ENCODE assay signal across 32 mouse cellular contexts in the genomic region with DNA sequence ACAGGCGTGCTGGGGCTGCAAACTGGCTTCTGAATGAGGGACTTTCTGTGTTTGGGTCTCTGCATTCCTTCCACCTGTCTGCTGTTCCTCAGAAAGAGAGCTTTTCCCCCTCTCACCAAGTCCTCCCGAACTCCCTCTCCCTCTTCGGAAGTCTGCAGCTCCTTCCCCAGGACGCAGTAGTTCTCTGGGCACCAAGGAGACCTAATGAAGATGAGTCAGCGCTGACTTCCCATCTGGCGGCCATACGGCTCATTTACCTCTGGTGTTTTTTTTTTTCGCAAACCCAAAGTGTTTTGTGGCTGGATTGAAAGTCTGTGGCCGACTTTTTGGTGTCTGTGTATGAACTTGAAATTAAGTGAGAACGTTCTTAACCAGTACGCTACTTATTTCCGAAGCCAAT. TPM values are rescaled to one million over a fixed set of nuclear protein-coding genes. Genes with fewer than 3 reads are reported as not detected.
DNase-seq lines count a peak whose midpoint lies in the region; ATAC-seq and TF ChIP-seq lines count a peak whose summit lies in the region.
"Had no signal": no experiment of that assay in that cellular context is flagged by ENCODE, and none has a peak within 500 bp of the region (broad histone marks: within the 10 kb centered on the region; RNA-seq: fewer than 3 reads in every experiment).

No protein-coding gene starts in this region.

- H3K9me3 ChIP-seq in embryonic facial prominence, embryonic 14.5 days (ENCODE audit: control insufficient read depth, low read length) = no peaks in the 10 kb centered on the region
- no peaks in the 10 kb centered on the region for H3K9me3 ChIP-seq in embryonic facial prominence, embryonic 10.5 days
- H3K9me3 ChIP-seq: heart, embryonic 12.5 days; hindbrain, embryonic 13.5 days; limb, embryonic 12.5 days; liver, embryonic 15.5 days; midbrain, embryonic 10.5 days; midbrain, embryonic 15.5 days; neural tube, embryonic 15.5 days had no signal

- no peak overlapping the region for H3K4me2 ChIP-seq in embryonic facial prominence, embryonic 14.5 days (ENCODE audit: low read depth, low read length)
- H3K4me2 ChIP-seq: heart, embryonic 12.5 days; hindbrain, embryonic 13.5 days; limb, embryonic 12.5 days; liver, embryonic 15.5 days; lung, embryonic 14.5 days; midbrain, embryonic 15.5 days; neural tube, embryonic 15.5 days had no signal

- no peak for ATAC-seq in cerebellum, adult (ENCODE audit: insufficient number of reproducible peaks, low FRiP score, low TSS enrichment)
- no peak for ATAC-seq in embryonic facial prominence, embryonic 14.5 days (ENCODE audit: low read depth)
- ATAC-seq: activated CD4-positive, CD25-positive, alpha-beta regulatory T cell, adult 4 months; CD4-positive, CD25-positive, alpha-beta regulatory T cell, adult 4 months; forebrain, embryonic 14.5 days; midbrain, embryonic 15.5 days had no signal

- H3K4me3 ChIP-seq in cerebellum, adult 2 months (replicated peaks; ENCODE audit: insufficient read depth, low read depth, low read length) = no peak overlapping the region
- H3K4me3 ChIP-seq in embryonic facial prominence, embryonic 14.5 days (ENCODE audit: low read depth, low read length) = no peak overlapping the region
- H3K4me3 ChIP-seq in embryonic facial prominence, embryonic 10.5 days = no peak overlapping the region
- H3K4me3 ChIP-seq: gastrocnemius, adult 2 months; heart, adult 2 months; heart, embryonic 12.5 days; hindbrain, embryonic 13.5 days; left cerebral cortex, adult 2 months; limb, embryonic 12.5 days; liver, embryonic 15.5 days; midbrain, embryonic 10.5 days; midbrain, embryonic 15.5 days; neural tube, embryonic 15.5 days had no signal

- H3K4me1 ChIP-seq in cerebellum, adult 2 months (ENCODE audit: control insufficient read depth, insufficient read depth, low read length) = peaks cover 11% of the 10 kb centered on the region
- no peaks in the 10 kb centered on the region for H3K4me1 ChIP-seq in embryonic facial prominence, embryonic 14.5 days (ENCODE audit: control insufficient read depth, insufficient read depth, low read length)
- H3K4me1 ChIP-seq in embryonic facial prominence, embryonic 10.5 days = no peaks in the 10 kb centered on the region
- H3K4me1 ChIP-seq: heart, embryonic 12.5 days; limb, embryonic 12.5 days; liver, embryonic 15.5 days; midbrain, embryonic 15.5 days; neural tube, embryonic 15.5 days had no signal

- WGBS in cerebellum, adult 2 months = 46% methylated on average over 12 of the region's 12 CpGs
- 52% methylated on average over 12 of the region's 12 CpGs for WGBS in embryonic facial prominence, embryonic 14.5 days
- WGBS in embryonic facial prominence, embryonic 10.5 days = 82% methylated on average over 12 of the region's 12 CpGs

- H3K36me3 ChIP-seq in embryonic facial prominence, embryonic 14.5 days (ENCODE audit: control insufficient read depth, insufficient read depth, low read length) = no peaks in the 10 kb centered on the region
- no peaks in the 10 kb centered on the region for H3K36me3 ChIP-seq in embryonic facial prominence, embryonic 10.5 days (replicated peaks)
- H3K36me3 ChIP-seq: heart, embryonic 12.5 days; hindbrain, embryonic 13.5 days; limb, embryonic 12.5 days; liver, embryonic 15.5 days; midbrain, embryonic 10.5 days; midbrain, embryonic 15.5 days; neural tube, embryonic 15.5 days had no signal

- no peak for TF ChIP-seq POLR2A in cerebellum, adult 2 months (IDR thresholded peaks at IDR 0.05; ENCODE audit: borderline replicate concordance, insufficient read depth, low read length)

- DNase-seq in cerebellum, adult 2 months = peak; percentile 55 to 67
- peak; percentile 14 for DNase-seq in embryonic facial prominence, embryonic 14.5 days (ENCODE audit: low spot score)
- no peak for DNase-seq in embryonic facial prominence, embryonic 10.5 days (ENCODE audit: low spot score)
- DNase-seq in NIH3T3 (ENCODE audit: low read depth) = peak; percentile 2
- peak; percentile 40 for DNase-seq in cerebellum, postnatal 36 days
- DNase-seq in thymus, postnatal 25 days = no peak
- DNase-seq: adrenal gland, adult 2 months; adrenal gland, postnatal 36 days; gastrocnemius, adult 2 months; heart, adult 2 months; heart, postnatal 4 days; kidney, adult 9 months; kidney, postnatal 14 days; lung, embryonic 14.5 days; lung, postnatal 14 days; retina, postnatal 1 day; spleen, adult 18-20 months; thymus, adult 18-20 months; thymus, postnatal 36 days had no signal

- H3K9ac ChIP-seq in embryonic facial prominence, embryonic 14.5 days (ENCODE audit: low read depth, low read length) = no peak overlapping the region
- H3K9ac ChIP-seq: heart, embryonic 12.5 days; hindbrain, embryonic 13.5 days; limb, embryonic 12.5 days; liver, embryonic 15.5 days; lung, embryonic 14.5 days; midbrain, embryonic 15.5 days; neural tube, embryonic 15.5 days had no signal

- H3K27ac ChIP-seq in cerebellum, adult 2 months (ENCODE audit: insufficient read depth, low read length) = no peak overlapping the region
- H3K27ac ChIP-seq in embryonic facial prominence, embryonic 14.5 days (replicated peaks; ENCODE audit: low read depth, low read length) = no peak overlapping the region
- H3K27ac ChIP-seq in embryonic facial prominence, embryonic 10.5 days (replicated peaks) = no peak overlapping the region
- H3K27ac ChIP-seq: gastrocnemius, adult 2 months; heart, adult 2 months; hindbrain, embryonic 13.5 days; left cerebral cortex, adult 2 months; limb, embryonic 12.5 days; liver, embryonic 15.5 days; midbrain, embryonic 10.5 days; midbrain, embryonic 15.5 days; neural tube, embryonic 15.5 days had no signal

- H3K27me3 ChIP-seq in cerebellum, adult 2 months (ENCODE audit: control insufficient read depth, insufficient read depth, low read length) = no peaks in the 10 kb centered on the region
- H3K27me3 ChIP-seq in embryonic facial prominence, embryonic 14.5 days (replicated peaks; ENCODE audit: control insufficient read depth, insufficient read depth, low read length) = no peaks in the 10 kb centered on the region
- H3K27me3 ChIP-seq in embryonic facial prominence, embryonic 10.5 days (replicated peaks; ENCODE audit: low read depth, poor library complexity, severe bottlenecking) = no peaks in the 10 kb centered on the region
- H3K27me3 ChIP-seq: heart, embryonic 12.5 days; hindbrain, embryonic 13.5 days; limb, embryonic 12.5 days; liver, embryonic 15.5 days; midbrain, embryonic 15.5 days; neural tube, embryonic 15.5 days had no signal

- no peak for TF ChIP-seq CTCF in cerebellum, adult 2 months (IDR thresholded peaks at IDR 0.05; ENCODE audit: borderline replicate concordance, insufficient read depth, low read depth, low read length)

RNA-seq across cellular contexts. Expression of gene Gpr158, which starts 30.0 kb away (rescaled TPM):
- polyA plus RNA-seq in cerebellum, adult 2 months (2012; rRNA removed) = 48.2 and 52.6 TPM in 2 replicates
- 0.30 and 0.32 TPM in 2 replicates for polyA plus RNA-seq in embryonic facial prominence, embryonic 14.5 days (2014; fragmentation: Nextera tagmentation; extraction: Ambion mirVana)
- polyA plus RNA-seq in embryonic facial prominence, embryonic 10.5 days (2016; fragmentation: Nextera tagmentation; extraction: Ambion mirVana) = not detected in 2 replicates
- polyA plus RNA-seq: activated CD4-positive, CD25-positive, alpha-beta regulatory T cell, adult 4 months; CD4-positive, CD25-positive, alpha-beta regulatory T cell, adult 4 months; heart, embryonic 12.5 days; liver, adult 2 months; liver, embryonic 15.5 days; lung, embryonic 14.5 days had no signal

Comparison
In these comparisons a context has a peak if more than half of its experiments do, and no peak if none do; other contexts are left out.
1. DNase-seq: peak in cerebellum, adult 2 months (2 of 2), embryonic facial prominence, embryonic 14.5 days (single experiment), NIH3T3 (single experiment) and cerebellum, postnatal 36 days (2 of 2); none in embryonic facial prominence, embryonic 10.5 days (single experiment) and thymus, postnatal 25 days (single experiment).
2. RNA of gene Gpr158, which starts 30.0 kb away (polyA plus RNA-seq): 48.2 to 52.6 TPM in cerebellum, adult 2 months; 0.30 to 0.32 TPM in embryonic facial prominence, embryonic 14.5 days and not detected in embryonic facial prominence, embryonic 10.5 days; every median in the first group is over 10 times any median in the second.